Comparison of ENCODE assay signal across 8 mouse cellular contexts in the genomic region with DNA sequence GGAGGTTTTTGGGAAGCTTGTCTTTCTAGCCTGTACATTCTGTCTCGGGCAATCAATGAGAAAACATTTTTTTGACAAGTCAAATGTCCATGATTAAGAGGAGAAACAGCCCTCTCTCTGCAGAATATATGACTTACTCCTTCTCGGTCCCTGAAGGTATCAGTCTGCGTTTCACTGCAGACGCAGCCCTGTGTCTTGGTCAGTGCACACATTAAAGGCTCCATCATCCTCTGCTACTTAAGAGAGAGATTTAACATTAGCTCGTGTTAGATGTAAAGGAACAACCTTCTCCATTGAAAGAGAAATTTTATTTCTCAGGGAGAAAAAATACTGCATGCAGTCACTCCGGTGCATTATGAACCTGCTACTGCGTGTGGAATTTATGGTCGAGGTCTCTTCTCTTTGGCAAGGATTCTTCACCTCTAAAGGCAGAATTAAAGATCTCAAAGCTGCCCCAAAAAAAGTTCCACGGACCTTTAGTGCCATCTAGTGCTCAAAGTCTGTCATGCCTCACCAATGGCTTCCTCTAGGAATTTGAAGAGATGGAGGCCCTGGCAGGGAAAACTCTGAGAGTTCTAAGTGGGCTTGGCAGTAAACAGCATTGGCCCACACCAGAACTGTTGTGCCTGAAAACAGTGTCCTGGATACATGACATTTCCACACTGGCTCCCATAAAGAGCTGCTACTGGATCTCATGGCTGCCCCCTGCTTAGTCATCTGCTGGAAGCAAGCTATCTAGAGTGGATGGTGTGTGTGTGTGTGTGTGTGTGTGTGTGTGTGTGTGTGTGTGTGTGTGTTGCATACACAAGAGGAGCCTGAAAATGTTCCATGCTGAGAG.
DNase-seq lines count a peak whose midpoint lies in the region; ATAC-seq and TF ChIP-seq lines count a peak whose summit lies in the region.

No protein-coding gene starts in this region.

- H3K27ac ChIP-seq in heart, embryonic 11.5 days (ENCODE audit: low read depth, low read length), result no peak overlapping the region
- no peak overlapping the region for H3K27ac ChIP-seq in intestine, embryonic 14.5 days (ENCODE audit: low read depth)
- H3K27ac ChIP-seq in left cerebral cortex, adult 2 months, result peak overlapping the region; percentile 66; the same call in 1 of the 2 replicates

- no peaks in the 10 kb centered on the region for H3K36me3 ChIP-seq in heart, embryonic 11.5 days (ENCODE audit: control insufficient read depth, insufficient read depth, low read length)
- H3K36me3 ChIP-seq in intestine, embryonic 14.5 days (ENCODE audit: control insufficient read depth, insufficient read depth, low read length), result no peaks in the 10 kb centered on the region

- WGBS in heart, embryonic 11.5 days (ENCODE audit: insufficient replicate concordance), result 38% methylated on average over 9 of the region's 9 CpGs
- 26% methylated on average over 9 of the region's 9 CpGs for WGBS in intestine, embryonic 14.5 days

- intact Hi-C loops in left cerebral cortex, adult 2 months (cut with DNase I), result loop anchor here (1.0 to 5.0 kb wide), 3 partner anchors 215 to 818 kb away; no protein-coding TSS in a partner anchor

- peak; percentile 87 for TF ChIP-seq CTCF in left cerebral cortex, adult 2 months (IDR thresholded peaks at IDR 0.05)

- no peak overlapping the region for H3K4me3 ChIP-seq in heart, embryonic 11.5 days (ENCODE audit: low read depth, low read length)
- no peak overlapping the region for H3K4me3 ChIP-seq in intestine, embryonic 14.5 days (ENCODE audit: low read depth, low read length)
- 0 out of 2 replicates have a peak overlapping the region, but pooled peaks have one; percentile 24 for H3K4me3 ChIP-seq in left cerebral cortex, adult 2 months

- no peak overlapping the region for H3K4me2 ChIP-seq in heart, embryonic 11.5 days
- H3K4me2 ChIP-seq in intestine, embryonic 14.5 days (ENCODE audit: low read length), result no peak overlapping the region

- H3K9ac ChIP-seq in heart, embryonic 11.5 days (ENCODE audit: low read depth, low read length), result no peak overlapping the region
- H3K9ac ChIP-seq in intestine, embryonic 14.5 days (ENCODE audit: low read length), result no peak overlapping the region

- no peaks in the 10 kb centered on the region for H3K4me1 ChIP-seq in heart, embryonic 11.5 days (ENCODE audit: control insufficient read depth, insufficient read depth, low read length)
- no peaks in the 10 kb centered on the region for H3K4me1 ChIP-seq in intestine, embryonic 14.5 days (replicated peaks; ENCODE audit: control insufficient read depth, insufficient read depth, low read length)

- H3K9me3 ChIP-seq in heart, embryonic 11.5 days (replicated peaks; ENCODE audit: control insufficient read depth, low read length), result no peaks in the 10 kb centered on the region
- no peaks in the 10 kb centered on the region for H3K9me3 ChIP-seq in intestine, embryonic 14.5 days (ENCODE audit: control insufficient read depth, low read length)

- ATAC-seq in heart, embryonic 11.5 days (replicated peaks; ENCODE audit: insufficient number of reproducible peaks, low FRiP score, low TSS enrichment), result no peak
- ATAC-seq in intestine, embryonic 14.5 days (replicated peaks; ENCODE audit: low FRiP score, low TSS enrichment, low read depth), result no peak; the same call in 1 of the 2 replicates

- peak; percentile 91 for DNase-seq in heart, adult 11 months
- DNase-seq in cerebellum, postnatal 14 days, result peak; percentile 86 to 89
- DNase-seq in gastrocnemius, adult 18-20 months (ENCODE audit: low spot score), result peak; percentile 65
- peak; percentile 88 for DNase-seq in intestine, embryonic 14.5 days (ENCODE audit: low spot score)
- peak; percentile 76 to 78 for DNase-seq in left cerebral cortex, adult 2 months (ENCODE audit: extremely low spot score in 1 of 2, low spot score in 2 of 2)
- DNase-seq in mesoderm, embryonic 11.5 days (ENCODE audit: low read depth, low spot score), result peak; percentile 85
- peak; percentile 75 for DNase-seq in right cerebral cortex, postnatal 25 days

- H3K27me3 ChIP-seq in heart, embryonic 11.5 days (ENCODE audit: control insufficient read depth, insufficient read depth, low read length), result no peaks in the 10 kb centered on the region
- H3K27me3 ChIP-seq in intestine, embryonic 14.5 days (replicated peaks; ENCODE audit: control insufficient read depth, insufficient read depth, low read length), result no peaks in the 10 kb centered on the region
